Mouse (Mus musculus) CH12.LX (cell line): Measurements from ENCODE around the gene Arhgap21. TPM values are rescaled to one million over a fixed set of nuclear protein-coding genes. Genes with fewer than 3 reads are reported as not detected.

Experiments used
- DNase-seq: peaks from one replicate; pipeline ENCODE4 v3.0.0-alpha.2; 2013; ENCODE audit errors: extremely low read depth
- H3K27ac ChIP-seq: 2 replicates; pipeline ENCODE4 v1.5.1; 2012; ENCODE audit warnings: low read depth, mild to moderate bottlenecking, control low read depth, moderate library complexity; ENCODE audit not compliant: insufficient read depth
- H3K27me3 ChIP-seq: replicated peaks from 2 replicates; pipeline ENCODE3; 2012; ENCODE audit warnings: inconsistent platforms
- H3K36me3 ChIP-seq, 2 experiments: replicated peaks in 1 of 2; 2 replicates each; pipeline versions ENCODE3 to v1.6.1; 2012; ENCODE audit warnings: inconsistent platforms in 1 of 2, low read length in 1 of 2, mild to moderate bottlenecking in 1 of 2, mixed read lengths in 1 of 2, moderate library complexity in 1 of 2; ENCODE audit not compliant: control insufficient read depth in 1 of 2, insufficient read depth in 1 of 2
- H3K4me1 ChIP-seq, 2 experiments: 2 replicates each; pipeline ENCODE4 v1.6.1; 2012; ENCODE audit warnings: inconsistent platforms in 1 of 2, moderate library complexity in 1 of 2; ENCODE audit not compliant: insufficient read depth in 2 of 2, control insufficient read depth in 1 of 2
- H3K4me2 ChIP-seq: 2 replicates; pipeline ENCODE4 v1.6.1; 2012; ENCODE audit warnings: low read depth, mild to moderate bottlenecking, control low read depth; ENCODE audit not compliant: poor library complexity, insufficient read depth, severe bottlenecking
- H3K4me3 ChIP-seq, 3 experiments: fragments of 150-350 bp in 1 of 3; sonication (generic) in 1 of 3; replicated peaks in 1 of 3; 2 replicates each; pipeline versions ENCODE3 to v1.5.1; 2011 to 2012; ENCODE audit warnings: low read depth in 2 of 3, low read length in 2 of 3, mild to moderate bottlenecking in 2 of 3, moderate library complexity in 2 of 3, control low read depth in 1 of 3, improper control_type of control experiment in 1 of 3, inconsistent platforms in 1 of 3, mixed read lengths in 1 of 3; ENCODE audit not compliant: poor library complexity in 1 of 3
- H3K79me2 ChIP-seq: replicated peaks from 2 replicates; pipeline ENCODE4 v1.6.1; 2012; ENCODE audit warnings: mild to moderate bottlenecking, moderate library complexity; ENCODE audit not compliant: control insufficient read depth, poor library complexity, insufficient read depth, severe bottlenecking; ENCODE audit errors: extremely low read depth
- H3K9ac ChIP-seq: 2 replicates; pipeline ENCODE4 v1.6.1; 2012; ENCODE audit warnings: low read depth, mild to moderate bottlenecking, control low read depth, moderate library complexity; ENCODE audit not compliant: insufficient read depth
- H3K9me3 ChIP-seq: replicated peaks from 2 replicates; pipeline ENCODE3; 2012; ENCODE audit warnings: low read length, inconsistent platforms, mixed read lengths
- CHD2 ChIP-seq: IDR thresholded peaks from 2 replicates; pipeline ENCODE4 v1.6.1; 2011; ENCODE audit warnings: low read length, improper control_type of control experiment
- E2F4 ChIP-seq: IDR thresholded peaks from 2 replicates; pipeline ENCODE4 v1.6.1; 2011; ENCODE audit warnings: low read depth, low read length, improper control_type of control experiment; ENCODE audit not compliant: insufficient replicate concordance
- ELF1 ChIP-seq: IDR thresholded peaks from 2 replicates; pipeline ENCODE4 v1.6.1; 2014; ENCODE audit warnings: low read depth, mild to moderate bottlenecking, inconsistent platforms, low read length, improper control_type of control experiment
- EP300 ChIP-seq: IDR thresholded peaks from 2 replicates; pipeline ENCODE4 v1.6.1; 2011; ENCODE audit warnings: low read length, improper control_type of control experiment
- GABPA ChIP-seq: IDR thresholded peaks from 2 replicates; pipeline ENCODE4 v1.6.1; 2012; ENCODE audit warnings: low read depth, low read length, improper control_type of control experiment, inconsistent platforms; ENCODE audit not compliant: insufficient replicate concordance
- HCFC1 ChIP-seq: IDR thresholded peaks from 2 replicates; pipeline ENCODE4 v1.6.1; 2012; ENCODE audit warnings: low read depth, mild to moderate bottlenecking, inconsistent platforms, low read length, improper control_type of control experiment
- IRF4 ChIP-seq: IDR thresholded peaks from 2 replicates; pipeline ENCODE4 v1.6.1; 2014; ENCODE audit warnings: low read depth, mild to moderate bottlenecking, inconsistent platforms, low read length, improper control_type of control experiment
- JUN ChIP-seq: IDR thresholded peaks from 2 replicates; pipeline ENCODE4 v1.6.1; 2011; ENCODE audit warnings: low read depth, mild to moderate bottlenecking, low read length, improper control_type of control experiment, moderate library complexity; ENCODE audit not compliant: insufficient read depth
- KAT2A ChIP-seq: IDR thresholded peaks from 2 replicates; pipeline ENCODE4 v1.6.1; 2012; ENCODE audit warnings: low read length, improper control_type of control experiment, inconsistent platforms; ENCODE audit not compliant: insufficient replicate concordance
- MAX ChIP-seq: IDR thresholded peaks from 2 replicates; pipeline ENCODE4 v1.6.1; 2011; ENCODE audit warnings: low read length, improper control_type of control experiment
- MAZ ChIP-seq: IDR thresholded peaks from 2 replicates; pipeline ENCODE4 v1.6.1; 2012; ENCODE audit warnings: low read depth, mild to moderate bottlenecking, inconsistent platforms, low read length, improper control_type of control experiment, moderate library complexity
- MEF2A ChIP-seq: IDR thresholded peaks from 2 replicates; pipeline ENCODE4 v1.6.1; 2014; ENCODE audit warnings: low read depth, mild to moderate bottlenecking, inconsistent platforms, low read length, improper control_type of control experiment, borderline replicate concordance
- PAX5 ChIP-seq: IDR thresholded peaks from 2 replicates; pipeline ENCODE4 v1.6.1; 2012; ENCODE audit warnings: low read length, inconsistent platforms, mixed read lengths
- RAD21 ChIP-seq: IDR thresholded peaks from 2 replicates; pipeline ENCODE4 v1.6.1; 2011; ENCODE audit warnings: low read depth, mild to moderate bottlenecking, low read length, improper control_type of control experiment, moderate library complexity
- SIN3A ChIP-seq: IDR thresholded peaks from 2 replicates; pipeline ENCODE4 v1.6.1; 2012; ENCODE audit warnings: low read length, improper control_type of control experiment, inconsistent platforms
- SMC3 ChIP-seq: IDR thresholded peaks from 2 replicates; pipeline ENCODE4 v1.6.1; 2011; ENCODE audit warnings: low read depth, low read length, improper control_type of control experiment
- TBP ChIP-seq: conservative IDR thresholded peaks from 2 replicates; pipeline ENCODE4 v1.6.1; 2011; ENCODE audit warnings: low read depth, low read length, improper control_type of control experiment
- TCF12 ChIP-seq: IDR thresholded peaks from 2 replicates; pipeline ENCODE4 v1.6.1; 2014; ENCODE audit warnings: low read depth, mild to moderate bottlenecking, inconsistent platforms, low read length, improper control_type of control experiment
- UBTF ChIP-seq: IDR thresholded peaks from 2 replicates; pipeline ENCODE4 v1.6.1; 2012; ENCODE audit warnings: low read depth, mild to moderate bottlenecking, inconsistent platforms, low read length, improper control_type of control experiment, moderate library complexity
- USF1 ChIP-seq: IDR thresholded peaks from 2 replicates; pipeline ENCODE4 v1.6.1; 2014; ENCODE audit warnings: low read depth, mild to moderate bottlenecking, inconsistent platforms, low read length, improper control_type of control experiment
- dilution Hi-C: fragments of 300-500 bp; cut with MboI; formaldehyde crosslinking; loops from 2 replicates; pipeline ENCODE4 v1.14.3; 2020; ENCODE audit warnings: low sequenced_read_pairs; ENCODE audit not compliant: extremely low pct_unique_long_range_greater_than_20kb, extremely low pct_ligation_motif_present
- in situ Hi-C: fragments of 300-500 bp; cut with MboI; formaldehyde crosslinking; loops from 3 replicates; pipeline ENCODE4 v1.14.3; 2019; ENCODE audit warnings: low sequenced_read_pairs, low pct_ligation_motif_present, low pct_unique_long_range_greater_than_20kb, mixed read lengths
- polyA plus RNA-seq: library from polyadenylated mRNA; unstranded; fragments of >175 nt; gene quantifications from 2 replicates; pipeline ENCODE4 v1.2.1, GENCODE M21; 2012; ENCODE audit warnings: low read depth; ENCODE audit not compliant: insufficient read length
- total RNA-seq, 2 experiments: library from RNA; depleted of rRNA; stranded (reverse); fragments of 300-350 nt in 1 of 2; fragments of >200 nt in 1 of 2; gene quantifications; 2 replicates each; pipeline ENCODE4 v1.2.3; 2012 to 2014

Arhgap21 gene
- total and polyA plus RNA-seq, 3 experiments = 7.6 to 22.7 (median 10.8) TPM

- Histone ChIP-seq H3K4me3 (no peak overlapping the region), H3K9ac (no peak overlapping the region), H3K79me2 (no peaks in the 10 kb centered on the region), H3K36me3 (no peaks in the 10 kb centered on the region), H3K27ac (no peak overlapping the region), H3K27me3 (no peaks in the 10 kb centered on the region), H3K4me1 (0 out of 4 replicates have a peak, but pooled peaks cover 0 to 9% of the 10 kb centered on the region in 2 experiments), H3K4me2 (no peak overlapping the region), H3K9me3 (no peaks in the 10 kb centered on the region)
- no peak for DNase-seq
- TF ChIP-seq CHD2 (no peak), E2F4 (no peak), EP300 (no peak), PAX5 (no peak)
- dilution Hi-C loops = no loop called here
- in situ Hi-C loops = no loop called here
Observed at GRCm38 (mm10) chr2:20977051-20977450, 8.4 kb upstream of the Arhgap21 start.

- in situ Hi-C loops = no loop called here
- TF ChIP-seq HCFC1 (no peak), TCF12 (no peak), KAT2A (no peak), RAD21 (no peak), USF1 (no peak), UBTF (no peak), SIN3A (no peak), IRF4 (no peak), SMC3 (no peak), MEF2A (no peak), E2F4 (no peak), MAZ (no peak), JUN (no peak), MAX (no peak), PAX5 (no peak), GABPA (no peak), ELF1 (no peak), TBP (no peak)
- TF ChIP-seq, all 38 proteins: peak for 0
- Histone ChIP-seq H3K27me3 (no peaks in the 10 kb centered on the region), H3K4me2 (no peak overlapping the region), H3K36me3 (no peaks in the 10 kb centered on the region), H3K4me3 (no peak overlapping the region), H3K9me3 (no peaks in the 10 kb centered on the region), H3K4me1 (peaks cover 0 to 8% of the 10 kb centered on the region in 2 experiments; a peak in 2 of 4 replicates), H3K79me2 (no peaks in the 10 kb centered on the region), H3K9ac (no peak overlapping the region), H3K27ac (no peak overlapping the region)
- no peak for DNase-seq
- dilution Hi-C loops = no loop called here
Observed at GRCm38 (mm10) chr2:20973513-20973912, 4.8 kb upstream of the Arhgap21 start.
